Mouse (Mus musculus) duodenum, adult 2 months (tissue): Measurements from ENCODE around the gene H2afy2. TPM values are rescaled to one million over a fixed set of nuclear protein-coding genes. Genes with fewer than 3 reads are reported as not detected.

Experiments used
- polyA plus RNA-seq: library from polyadenylated mRNA; depleted of rRNA; stranded (reverse); fragments of >200 nt; gene quantifications from 2 replicates; pipeline ENCODE4 v1.2.3, GENCODE M21; 2012; ENCODE audit warnings: low replicate concordance; rRNA removed

Gene H2afy2
- polyA plus RNA-seq = 0.50 and 1.3 TPM in 2 replicates

GRCm38 (mm10) chr10:61783621-61784251, at the start of gene H2afy2:
Gene H2afy2 (minus strand): TSS chr10:61784147.

DNA sequence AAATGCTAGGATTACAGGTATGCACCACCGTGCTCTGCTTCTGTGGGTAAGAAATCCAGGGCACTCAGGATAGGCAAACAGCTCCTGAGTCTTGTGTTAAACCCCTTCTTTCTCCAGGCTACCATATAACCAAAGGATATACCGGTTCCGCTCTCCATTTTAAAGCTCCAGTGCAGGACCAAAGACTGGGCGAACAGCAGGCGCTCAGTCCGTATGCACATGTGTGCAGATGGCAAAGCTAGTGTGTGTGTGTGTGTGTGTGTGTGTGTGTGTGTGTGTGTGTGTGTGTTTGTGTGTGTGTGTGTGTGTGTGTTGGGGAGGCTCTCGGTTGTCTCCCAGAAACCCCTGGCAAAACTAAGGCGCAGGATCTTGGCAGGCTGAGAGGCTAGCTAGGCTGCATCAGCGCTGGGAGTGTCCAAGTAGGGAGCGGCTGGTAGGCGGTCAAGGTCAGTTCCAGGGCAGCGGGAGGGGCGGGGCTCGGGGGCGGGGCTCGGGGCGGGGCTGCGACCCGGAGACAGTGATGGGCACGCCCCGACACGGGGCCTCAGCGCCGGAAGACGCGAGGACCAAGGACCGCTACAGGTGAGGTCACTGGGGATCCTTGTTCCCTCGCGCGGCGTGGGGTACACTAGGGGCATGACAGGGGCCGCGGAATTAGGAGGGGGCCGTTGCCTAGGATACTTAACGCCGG, 69.0 kb downstream of the H2afy2 start, which contains the start of gene Aifm2:
Gene Aifm2 (plus strand): TSS at position 493 of the 691 bp plus-strand sequence.

GRCm38 (mm10) chr10:61694870-61695670, 88.9 kb downstream of the H2afy2 start, which contains the start of gene Tysnd1:
Gene Tysnd1 (plus strand): TSS chr10:61695514.

Other genes starting within 250 kb of the H2afy2 start
- gene Npffr1, start 188.7 kb downstream of the H2afy2 start, polyA plus RNA-seq = 0.15 TPM in 1 of 2 replicates, not detected in the other
- 76.4 and 86.1 TPM in 2 replicates for gene Ppa1, start 135.6 kb downstream of the H2afy2 start, polyA plus RNA-seq
- gene Sar1a, start 103.8 kb downstream of the H2afy2 start, polyA plus RNA-seq = 11.4 and 39.8 TPM in 2 replicates
- gene Tysnd1, start 88.6 kb downstream of the H2afy2 start, polyA plus RNA-seq = 106 and 198 TPM in 2 replicates
- 6.3 and 7.6 TPM in 2 replicates for gene Aifm2, start 68.9 kb downstream of the H2afy2 start, polyA plus RNA-seq
- gene Col13a1, start 195.0 kb upstream of the H2afy2 start, polyA plus RNA-seq = 1.3 and 2.1 TPM in 2 replicates